Mouse (Mus musculus) lung, embryonic 15.5 days (tissue): ENCODE measurements around the gene Mtrf1l. TPM values are rescaled to one million over a fixed set of nuclear protein-coding genes. Genes with fewer than 3 reads are reported as not detected.

Experiments used
- ATAC-seq: fragments of 200-750 bp; cut with Nextera tagmentation; 2 replicates; pipeline ENCODE4 v1.8.0; 2017; ENCODE audit warnings: moderate number of reproducible peaks, borderline replicate concordance; ENCODE audit not compliant: low FRiP score, low TSS enrichment; ENCODE audit errors: extremely low read depth
- H3K27ac ChIP-seq: fragments of 300-500 bp; sonication (generic); 2 replicates; pipeline ENCODE4 v1.5.1; 2015; ENCODE audit warnings: moderate library complexity, mild to moderate bottlenecking, inconsistent platforms
- H3K27me3 ChIP-seq: fragments of 300-500 bp; sonication (generic); 2 replicates; pipeline ENCODE4 v1.6.1; 2015; ENCODE audit warnings: inconsistent platforms
- H3K36me3 ChIP-seq: fragments of 300-500 bp; sonication (generic); 2 replicates; pipeline ENCODE4 v1.6.1; 2015; ENCODE audit warnings: inconsistent platforms
- H3K4me1 ChIP-seq: fragments of 300-500 bp; sonication (generic); 2 replicates; pipeline ENCODE4 v1.6.1; 2015; ENCODE audit warnings: inconsistent platforms
- H3K4me2 ChIP-seq: fragments of 300-500 bp; sonication (generic); 2 replicates; pipeline ENCODE4 v1.6.1; 2015; ENCODE audit warnings: inconsistent platforms, mild to moderate bottlenecking, moderate library complexity
- H3K4me3 ChIP-seq: fragments of 300-500 bp; sonication (generic); 2 replicates; pipeline ENCODE4 v1.5.1; 2015; ENCODE audit warnings: mild to moderate bottlenecking, inconsistent platforms
- H3K9ac ChIP-seq: fragments of 300-500 bp; sonication (generic); 2 replicates; pipeline ENCODE4 v1.6.1; 2015; ENCODE audit warnings: inconsistent platforms
- H3K9me3 ChIP-seq: fragments of 300-500 bp; sonication (generic); 2 replicates; pipeline ENCODE4 v1.6.1; 2016; ENCODE audit warnings: inconsistent platforms
- WGBS: fragments of 180-500 bp; shearing (Covaris S2); methylation state at CpG from one replicate; pipeline ENCODE4 v1.1.7; 2015; 5-methylcytosine and 5-hydroxymethylcytosine counted together
- polyA plus RNA-seq: library from polyadenylated mRNA; unstranded; fragments of >200 nt; fragmentation: Nextera tagmentation; extraction: Ambion mirVana; gene quantifications from 2 replicates; pipeline ENCODE4 v1.2.1, GENCODE M21; 2015

The Mtrf1l gene
- polyA plus RNA-seq, result 14.1 and 16.7 TPM in 2 replicates

GRCm38 (mm10) chr10:5823740-5824491 is at the start of gene Mtrf1l:
Mtrf1l (minus strand) TSS chr10:5823910.
- ATAC-seq, result peak; percentile 95
- no peaks in the 10 kb centered on the region for H3K9me3 ChIP-seq
- H3K36me3 ChIP-seq, result peaks cover 14% of the 10 kb centered on the region
- H3K4me3 ChIP-seq, result peak within 1 kb of the TSS; percentile 94
- H3K27me3 ChIP-seq, result no peaks in the 10 kb centered on the region
- peaks cover 13% of the 10 kb centered on the region; the same call in 1 of the 2 replicates for H3K4me1 ChIP-seq
- peak within 1 kb of the TSS; percentile 75 for H3K4me2 ChIP-seq
- WGBS, result 0% methylated on average over 47 of the region's 47 CpGs
- peak within 1 kb of the TSS; percentile 88 for H3K9ac ChIP-seq
- peak within 1 kb of the TSS; percentile 97 for H3K27ac ChIP-seq

- Histone ChIP-seq H3K4me2 (no peak overlapping the region), H3K4me3 (no peak overlapping the region), H3K36me3 (no peaks in the 10 kb centered on the region), H3K27me3 (no peaks in the 10 kb centered on the region), H3K27ac (no peak overlapping the region), H3K4me1 (no peaks in the 10 kb centered on the region), H3K9ac (no peak overlapping the region), H3K9me3 (no peaks in the 10 kb centered on the region)
- WGBS, result 24% methylated on average over 4 of the region's 4 CpGs
- no peak for ATAC-seq
These were observed 47.4 kb upstream of the Mtrf1l start for GRCm38 (mm10) chr10:5871081-5871480.

GRCm38 (mm10) chr10:5867981-5868552 is 44.4 kb upstream of the Mtrf1l start:
- no peak overlapping the region for H3K27ac ChIP-seq
- no peak overlapping the region for H3K4me2 ChIP-seq
- H3K36me3 ChIP-seq, result no peaks in the 10 kb centered on the region
- no peak overlapping the region for H3K4me3 ChIP-seq
- 70% methylated on average over 11 of the region's 11 CpGs for WGBS
- no peak overlapping the region for H3K9ac ChIP-seq
- no peaks in the 10 kb centered on the region for H3K27me3 ChIP-seq
- no peaks in the 10 kb centered on the region for H3K4me1 ChIP-seq
- H3K9me3 ChIP-seq, result no peaks in the 10 kb centered on the region
- no peak for ATAC-seq

GRCm38 (mm10) chr10:5865996-5866395 is 42.3 kb upstream of the Mtrf1l start:
- 57% methylated on average over 2 of the region's 2 CpGs for WGBS
- H3K4me3 ChIP-seq, result no peak overlapping the region
- no peaks in the 10 kb centered on the region for H3K27me3 ChIP-seq
- no peak overlapping the region for H3K4me2 ChIP-seq
- no peaks in the 10 kb centered on the region for H3K4me1 ChIP-seq
- no peak overlapping the region for H3K27ac ChIP-seq
- H3K36me3 ChIP-seq, result no peaks in the 10 kb centered on the region
- H3K9ac ChIP-seq, result no peak overlapping the region
- no peak for ATAC-seq
- no peaks in the 10 kb centered on the region for H3K9me3 ChIP-seq

- 94% methylated on average over 3 of the region's 3 CpGs for WGBS
- Histone ChIP-seq H3K4me1 (no peaks in the 10 kb centered on the region), H3K9ac (no peak overlapping the region), H3K27me3 (no peaks in the 10 kb centered on the region), H3K36me3 (no peaks in the 10 kb centered on the region), H3K27ac (no peak overlapping the region), H3K4me2 (no peak overlapping the region), H3K9me3 (no peaks in the 10 kb centered on the region), H3K4me3 (no peak overlapping the region)
- ATAC-seq, result no peak
These were observed 39.0 kb upstream of the Mtrf1l start for GRCm38 (mm10) chr10:5862669-5863068.

GRCm38 (mm10) chr10:5860849-5861248 is 37.1 kb upstream of the Mtrf1l start:
- WGBS, result 94% methylated on average over 3 of the region's 3 CpGs
- Histone ChIP-seq H3K27me3 (no peaks in the 10 kb centered on the region), H3K4me3 (no peak overlapping the region), H3K4me1 (no peaks in the 10 kb centered on the region), H3K9ac (no peak overlapping the region), H3K27ac (no peak overlapping the region), H3K4me2 (no peak overlapping the region), H3K9me3 (no peaks in the 10 kb centered on the region), H3K36me3 (no peaks in the 10 kb centered on the region)
- no peak for ATAC-seq

- Histone ChIP-seq H3K9me3 (no peaks in the 10 kb centered on the region), H3K4me2 (no peak overlapping the region), H3K9ac (no peak overlapping the region), H3K27me3 (no peaks in the 10 kb centered on the region), H3K36me3 (no peaks in the 10 kb centered on the region), H3K4me1 (no peaks in the 10 kb centered on the region), H3K4me3 (no peak overlapping the region), H3K27ac (no peak overlapping the region)
- WGBS, result 73% methylated on average over 4 of the region's 4 CpGs
- ATAC-seq, result no peak
These were observed 36.0 kb upstream of the Mtrf1l start for GRCm38 (mm10) chr10:5859729-5860128.

- 24% methylated on average over 10 of the region's 10 CpGs for WGBS
- no peaks in the 10 kb centered on the region for H3K9me3 ChIP-seq
- no peak overlapping the region for H3K27ac ChIP-seq
- no peak overlapping the region for H3K9ac ChIP-seq
- peak overlapping the region; percentile 13; the same call in 1 of the 2 replicates for H3K4me2 ChIP-seq
- H3K27me3 ChIP-seq, result no peaks in the 10 kb centered on the region
- no peak overlapping the region for H3K4me3 ChIP-seq
- no peak for ATAC-seq
- H3K36me3 ChIP-seq, result no peaks in the 10 kb centered on the region
- H3K4me1 ChIP-seq, result no peaks in the 10 kb centered on the region
These were observed 34.4 kb upstream of the Mtrf1l start for GRCm38 (mm10) chr10:5857996-5858549.

- Histone ChIP-seq H3K9me3 (no peaks in the 10 kb centered on the region), H3K4me3 (no peak overlapping the region), H3K4me1 (no peaks in the 10 kb centered on the region), H3K4me2 (no peak overlapping the region), H3K36me3 (no peaks in the 10 kb centered on the region), H3K27ac (no peak overlapping the region), H3K9ac (no peak overlapping the region), H3K27me3 (no peaks in the 10 kb centered on the region)
- ATAC-seq, result no peak
- 85% methylated on average over 8 of the region's 8 CpGs for WGBS
These were observed 29.7 kb upstream of the Mtrf1l start for GRCm38 (mm10) chr10:5853290-5853868.

GRCm38 (mm10) chr10:5846939-5847338 is 23.2 kb upstream of the Mtrf1l start:
- no peaks in the 10 kb centered on the region for H3K9me3 ChIP-seq
- no peaks in the 10 kb centered on the region for H3K27me3 ChIP-seq
- WGBS, result 34% methylated on average over 2 of the region's 2 CpGs
- H3K27ac ChIP-seq, result no peak overlapping the region
- no peak overlapping the region for H3K4me3 ChIP-seq
- no peaks in the 10 kb centered on the region for H3K4me1 ChIP-seq
- no peak overlapping the region for H3K9ac ChIP-seq
- no peak for ATAC-seq
- H3K36me3 ChIP-seq, result no peaks in the 10 kb centered on the region
- H3K4me2 ChIP-seq, result no peak overlapping the region

- H3K9me3 ChIP-seq, result no peaks in the 10 kb centered on the region
- no peaks in the 10 kb centered on the region for H3K27me3 ChIP-seq
- H3K4me2 ChIP-seq, result no peak overlapping the region
- H3K9ac ChIP-seq, result no peak overlapping the region
- no peak for ATAC-seq
- H3K27ac ChIP-seq, result no peak overlapping the region
- WGBS, result 80% methylated on average over 4 of the region's 4 CpGs
- H3K36me3 ChIP-seq, result no peaks in the 10 kb centered on the region
- H3K4me1 ChIP-seq, result no peaks in the 10 kb centered on the region
- H3K4me3 ChIP-seq, result no peak overlapping the region
These were observed 17.7 kb upstream of the Mtrf1l start for GRCm38 (mm10) chr10:5841369-5841768.
